Mouse (Mus musculus): Measurements from ENCODE around the gene Olfr251.

GRCm38 (mm10) chr9:38328760-38329159, 48.1 kb upstream of the Olfr251 start, which contains the start of gene Olfr25:
- TF ChIP-seq GATA1 (IDR thresholded peaks at IDR 0.05; ENCODE audit: borderline replicate concordance, low read length) (no peak), FLI1 (IDR thresholded peaks at IDR 0.05; ENCODE audit: low read length) (no peak)

Measured in megakaryocyte, embryonic 14.5 days (primary cell).